Comparison of ENCODE assay signal across 10 mouse cellular contexts in genomic region chr5:74315471-74316245, GRCm38 (mm10).
A peak's percentile ranks its signal among the peaks of the same experiment; 100 is the strongest.
DNase-seq lines count a peak whose midpoint lies in the region; ATAC-seq and TF ChIP-seq lines count a peak whose summit lies in the region.
"Had no signal": no experiment of that assay in that cellular context is flagged by ENCODE, and none has a peak within 500 bp of the region (broad histone marks: within the 10 kb centered on the region; RNA-seq: fewer than 3 reads in every experiment).

No protein-coding gene starts in this region.

- no peak overlapping the region for H3K4me3 ChIP-seq in lung, adult 2 months (replicated peaks; ENCODE audit: extremely low read depth, low read depth, low read length)
- no peak overlapping the region for H3K4me3 ChIP-seq in small intestine, adult 2 months (ENCODE audit: low read depth, low read length)
- H3K4me3 ChIP-seq: hindbrain, embryonic 15.5 days; midbrain, embryonic 12.5 days had no signal

- WGBS in lung, adult 2 months, result 60% methylated on average over 12 of the region's 12 CpGs
- WGBS in small intestine, adult 2 months, result 66% methylated on average over 12 of the region's 12 CpGs

- no peak for ATAC-seq in erythroblast, adult 5-6 weeks (replicated peaks; ENCODE audit: low FRiP score, poor library complexity, severe bottlenecking)

- no peaks in the 10 kb centered on the region for H3K36me3 ChIP-seq in small intestine, adult 2 months (ENCODE audit: control insufficient read depth, insufficient read depth, low read length)
- H3K36me3 ChIP-seq: hindbrain, embryonic 15.5 days; midbrain, embryonic 12.5 days had no signal

- no peaks in the 10 kb centered on the region for H3K4me1 ChIP-seq in lung, adult 2 months (ENCODE audit: control insufficient read depth, insufficient read depth, low read length)
- H3K4me1 ChIP-seq in small intestine, adult 2 months (ENCODE audit: control insufficient read depth, insufficient read depth, insufficient read length, low read length), result no peaks in the 10 kb centered on the region
- H3K4me1 ChIP-seq: hindbrain, embryonic 15.5 days had no signal

- TF ChIP-seq CTCF in lung, adult 2 months (IDR thresholded peaks at IDR 0.05; ENCODE audit: insufficient read depth, low read length), result no peak
- no peak for TF ChIP-seq CTCF in small intestine, adult 2 months (IDR thresholded peaks at IDR 0.05; ENCODE audit: extremely low read depth, insufficient read length, insufficient replicate concordance, low read depth, low read length)

- TF ChIP-seq POLR2A in lung, adult 2 months (IDR thresholded peaks at IDR 0.05; ENCODE audit: borderline replicate concordance, extremely low read depth, low read depth, low read length), result no peak
- TF ChIP-seq POLR2A in small intestine, adult 2 months (IDR thresholded peaks at IDR 0.05; ENCODE audit: low read depth, low read length), result no peak

- H3K27ac ChIP-seq in small intestine, adult 2 months (ENCODE audit: insufficient read depth, low read depth, low read length), result peak overlapping the region; percentile 28; the same call in 1 of the 2 replicates
- H3K27ac ChIP-seq: hindbrain, embryonic 15.5 days; midbrain, embryonic 12.5 days had no signal

- DNase-seq in lung, postnatal 25 days (ENCODE audit: low spot score), result peak; percentile 29
- DNase-seq in lung, adult 2 months, result no peak
- peak; percentile 10 for DNase-seq in gastrocnemius, postnatal 10 days
- DNase-seq in kidney, postnatal 14 days, result peak; percentile 62
- no peak for DNase-seq in left cerebral cortex, adult 9 months (ENCODE audit: low spot score in 2 of 2)
- no peak for DNase-seq in cerebellum, adult 9-10 months

- H3K27me3 ChIP-seq in small intestine, adult 2 months (ENCODE audit: control insufficient read depth, insufficient read depth, low read length), result no peaks in the 10 kb centered on the region

Comparison
In these comparisons a context has a peak if more than half of its experiments do, and no peak if none do; other contexts are left out.
1. DNase-seq: peak in lung, postnatal 25 days (single experiment), gastrocnemius, postnatal 10 days (single experiment) and kidney, postnatal 14 days (single experiment); none in lung, adult 2 months (single experiment), left cerebral cortex, adult 9 months (0 of 2) and cerebellum, adult 9-10 months (single experiment).